Mouse (Mus musculus) lung, postnatal 36 days (tissue): ENCODE data around the gene Gm7247.
"Not testable (repeated sequence)": the region's sequence is repeated elsewhere in the genome, so short reads cannot be mapped to it uniquely, and the experiment has no call there.

Source experiments
- DNase-seq: peaks from one replicate; pipeline ENCODE4 v3.0.0; 2022; ENCODE audit warnings: mixed read lengths

Gene Gm7247

GRCm38 (mm10) chr14:51361456-51361855 lies at the start of gene Gm7247:
Gene Gm7247 (plus strand): TSS chr14:51361756.
- DNase-seq = no peak

GRCm38 (mm10) chr14:51324001-51324400 lies 37.6 kb upstream of the Gm7247 start:
- DNase-seq = no peak

DNA sequence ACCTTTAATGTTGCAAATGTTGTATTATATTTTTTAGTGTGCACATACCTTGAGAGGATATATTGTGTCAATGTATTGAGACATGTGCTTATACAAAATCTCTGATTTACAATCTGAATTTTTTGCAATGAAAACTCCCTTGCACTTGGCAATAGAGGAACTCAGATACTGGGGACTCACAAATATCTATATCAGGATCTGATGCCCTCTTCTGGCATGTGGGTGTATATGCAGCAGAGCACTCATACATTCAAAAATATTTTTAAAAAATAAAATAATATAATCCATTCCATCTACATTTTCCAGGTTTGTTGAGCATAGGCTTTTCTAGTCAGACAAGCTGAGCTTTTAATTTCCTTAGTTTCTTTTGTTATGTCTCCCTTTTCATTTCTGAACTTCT lies 15.5 kb upstream of the Gm7247 start:
- DNase-seq = no peak

- no peak for DNase-seq
These were observed 3.2 kb upstream of the Gm7247 start for GRCm38 (mm10) chr14:51358111-51358982.

- DNase-seq = no peak
These were observed 21.2 kb downstream of the Gm7247 start for GRCm38 (mm10) chr14:51382805-51383204.

DNA sequence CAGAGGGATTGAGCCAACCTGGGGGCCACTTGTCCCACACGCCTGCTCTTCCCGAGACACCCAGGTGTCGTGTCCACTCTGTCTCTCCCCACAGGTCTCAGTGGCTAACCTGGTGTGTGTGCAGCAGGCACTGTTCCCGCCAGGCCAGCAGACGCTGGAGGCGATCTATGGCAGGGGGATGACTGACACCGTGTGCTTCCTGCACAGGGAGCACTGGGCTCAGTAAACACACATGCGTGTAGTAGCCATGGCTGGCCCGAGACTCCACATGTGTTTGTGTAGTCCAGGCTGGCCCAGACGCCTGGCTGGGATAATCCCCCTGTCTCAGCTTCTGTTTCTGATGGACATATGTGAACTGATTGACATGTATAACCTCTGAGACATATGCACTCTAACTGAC lies 22.8 kb downstream of the Gm7247 start:
- no peak for DNase-seq

DNA sequence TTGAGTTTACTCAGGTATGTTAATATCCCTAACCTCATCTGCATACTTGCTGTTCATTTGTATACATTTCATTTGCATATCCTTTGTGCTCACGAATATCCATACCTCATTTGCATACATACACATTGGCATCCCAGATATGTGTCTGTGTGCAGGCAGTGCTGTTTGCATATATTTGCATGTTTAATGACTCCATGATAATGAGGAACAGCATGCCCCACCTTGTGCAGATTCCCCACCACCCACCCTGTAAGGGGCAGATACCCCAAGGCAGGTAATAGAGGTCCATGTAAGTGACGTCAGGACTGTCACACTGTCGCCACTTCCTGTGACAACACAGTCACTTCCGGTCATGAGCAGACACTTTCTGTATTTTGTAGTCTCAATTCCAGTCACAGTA lies 24.2 kb downstream of the Gm7247 start:
- DNase-seq = no peak

- no peak for DNase-seq
These were observed 26.2 kb downstream of the Gm7247 start for GRCm38 (mm10) chr14:51387768-51388167.

DNA sequence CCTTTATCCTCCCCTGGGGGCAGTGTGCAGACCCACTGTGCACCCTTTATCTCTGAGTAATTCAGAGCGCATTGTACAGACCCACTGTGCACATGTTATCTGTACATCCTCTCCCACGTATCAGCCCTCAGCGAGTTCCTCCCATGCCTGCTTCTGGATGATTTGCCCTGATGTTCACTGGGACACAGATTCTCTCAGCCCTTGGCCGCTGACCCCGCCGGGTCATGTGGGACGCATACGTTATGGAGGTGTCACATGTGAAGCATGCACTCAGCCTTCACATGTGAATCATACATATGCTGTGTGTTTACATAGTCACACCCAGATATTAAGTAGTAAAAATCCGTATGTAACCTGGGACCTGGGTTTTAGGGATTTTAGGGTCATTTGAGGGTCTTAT lies 26.7 kb downstream of the Gm7247 start:
- DNase-seq = no peak

DNA sequence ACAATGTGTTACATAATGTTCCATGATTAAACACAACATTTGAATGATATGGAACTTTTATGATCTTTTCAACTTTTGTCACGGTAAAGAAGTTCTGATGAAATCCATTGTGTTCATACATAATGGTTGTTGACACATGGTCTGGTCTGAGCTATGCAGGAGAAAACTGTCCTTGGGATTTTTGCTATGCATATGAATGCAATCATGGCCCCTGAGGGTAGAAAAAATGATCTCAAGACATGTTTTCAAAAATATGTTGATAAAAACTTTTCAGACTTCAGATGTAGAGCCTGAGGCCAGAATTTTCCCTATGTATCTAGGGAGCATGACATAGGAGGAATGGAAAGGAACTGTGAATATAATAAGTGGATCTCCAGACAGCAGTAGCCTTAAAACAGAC lies 49.0 kb downstream of the Gm7247 start, which contains the start of gene Vmn2r88:
Vmn2r88 (plus strand) TSS at position 301 of the 400 bp plus-strand sequence.
- no peak for DNase-seq

DNA sequence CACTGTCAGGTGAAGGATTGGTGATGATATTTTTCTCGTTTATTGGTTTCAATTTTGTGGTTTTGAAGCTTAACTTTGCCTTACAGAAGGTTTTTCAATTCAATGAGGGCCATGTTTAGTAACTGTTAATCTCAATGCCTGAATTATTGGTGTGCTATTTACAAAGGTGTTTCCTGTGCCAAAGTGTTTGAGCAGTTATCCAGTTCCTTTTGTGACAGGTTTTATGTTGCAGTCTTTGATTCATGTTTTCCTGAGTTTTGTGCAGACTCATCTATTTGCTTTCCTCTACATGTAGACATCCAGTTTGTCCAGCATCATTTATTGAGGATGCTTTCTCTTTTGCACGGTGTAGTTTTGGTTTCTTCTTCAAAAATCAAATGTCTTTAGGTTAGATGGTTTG lies 62.3 kb downstream of the Gm7247 start:
- DNase-seq = no peak

DNA sequence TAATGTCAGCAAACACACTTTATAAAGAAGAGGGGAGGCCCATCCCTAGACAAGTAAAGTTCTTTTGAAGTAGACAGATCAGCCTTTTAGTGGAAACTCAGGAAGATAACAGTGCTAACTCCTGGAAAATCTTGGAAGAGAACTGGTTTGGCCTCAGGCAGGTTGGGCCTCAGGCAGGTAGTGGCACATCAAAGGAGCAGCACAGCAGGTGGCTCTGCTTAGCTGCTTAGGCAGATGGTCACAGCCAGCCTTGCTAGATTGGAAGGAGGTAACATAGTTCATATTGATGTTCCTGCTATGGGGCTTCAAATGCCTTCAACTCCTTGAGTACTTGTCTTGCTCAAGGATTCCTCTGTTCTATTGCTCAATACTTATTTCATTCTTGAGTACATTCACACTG lies 68.6 kb downstream of the Gm7247 start:
- not testable (repeated sequence) for DNase-seq

GRCm38 (mm10) chr14:51434546-51434945 lies 73.0 kb downstream of the Gm7247 start:
- no peak for DNase-seq

GRCm38 (mm10) chr14:51435020-51435419 lies 73.5 kb downstream of the Gm7247 start:
- no peak for DNase-seq

DNA sequence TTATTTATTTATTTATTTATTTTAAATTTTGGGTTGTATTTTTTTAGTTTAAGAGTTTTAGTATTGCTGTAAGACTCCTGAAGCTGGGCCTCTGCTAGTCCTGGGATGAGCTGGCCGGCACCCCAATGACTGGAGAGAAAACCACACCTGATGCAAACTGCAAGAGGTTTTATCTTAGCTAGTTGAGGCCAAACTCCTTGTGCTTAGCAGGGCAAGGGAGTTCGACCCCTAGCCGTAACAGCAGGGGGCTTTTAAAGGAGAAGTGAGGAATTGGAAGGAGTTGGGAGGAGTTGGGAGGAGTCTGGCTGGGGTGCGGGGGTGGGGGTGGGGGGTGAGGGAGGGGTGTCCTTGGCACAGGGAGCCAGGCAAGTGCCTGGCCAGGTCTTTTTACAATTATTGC lies 77.4 kb downstream of the Gm7247 start:
- no peak for DNase-seq

GRCm38 (mm10) chr14:51451557-51451956 lies 90.0 kb downstream of the Gm7247 start, which contains the start of gene Vmn2r89:
Gene Vmn2r89 (plus strand): TSS chr14:51451857.
- DNase-seq = not testable (repeated sequence)

DNA sequence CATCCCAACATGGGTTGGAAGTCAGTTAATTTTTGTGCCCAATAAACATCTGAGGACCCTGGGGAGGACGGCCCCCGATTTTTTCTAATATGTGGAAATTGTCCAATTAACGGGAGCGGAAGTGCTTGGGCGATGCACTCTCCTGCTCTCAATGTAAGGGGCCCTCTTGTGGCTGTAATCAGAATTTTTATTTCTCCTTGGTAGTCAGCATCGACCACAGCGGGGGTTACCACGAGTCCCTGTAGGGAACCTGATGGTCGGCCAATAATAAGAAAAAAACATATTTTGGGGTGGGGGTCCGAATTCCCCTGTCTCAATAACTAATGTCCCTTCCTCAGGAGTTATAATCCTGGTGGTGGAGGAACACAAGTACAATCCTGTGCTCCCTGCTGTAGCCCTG lies 118.7 kb downstream of the Gm7247 start:
- not testable (repeated sequence) for DNase-seq

DNA sequence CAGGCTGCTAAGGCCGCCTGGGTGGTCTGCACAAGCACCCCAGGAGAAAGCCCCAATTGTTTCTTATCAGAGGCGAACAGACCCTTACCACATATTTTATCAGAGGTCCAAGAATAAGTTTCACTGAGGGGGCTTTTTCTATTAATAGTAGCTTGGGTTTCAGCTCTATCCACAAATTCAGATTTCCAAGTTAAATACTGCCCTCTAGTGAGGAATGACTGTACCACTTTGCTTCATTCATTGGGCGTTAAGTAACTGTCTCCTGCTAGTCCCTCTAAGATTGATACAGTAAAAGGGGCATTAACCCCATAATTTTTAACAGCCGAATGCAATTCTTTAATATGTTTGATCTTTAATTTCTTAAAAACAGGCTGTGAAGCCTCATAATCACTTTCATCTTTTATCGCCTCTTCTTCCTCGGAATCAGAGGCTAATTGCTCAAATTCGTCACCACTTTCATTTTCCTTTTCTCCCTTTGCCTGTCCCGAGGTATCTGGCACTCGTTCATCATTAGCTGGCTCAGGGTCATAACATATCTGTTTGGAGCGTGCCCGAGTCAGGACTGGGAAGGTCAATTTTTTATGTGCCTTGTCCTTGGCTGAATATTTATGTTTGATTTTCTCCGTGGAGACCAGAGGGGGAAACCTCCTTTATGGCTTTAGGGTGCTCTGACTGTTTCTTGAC lies 119.9 kb downstream of the Gm7247 start:
- not testable (repeated sequence) for DNase-seq

DNA sequence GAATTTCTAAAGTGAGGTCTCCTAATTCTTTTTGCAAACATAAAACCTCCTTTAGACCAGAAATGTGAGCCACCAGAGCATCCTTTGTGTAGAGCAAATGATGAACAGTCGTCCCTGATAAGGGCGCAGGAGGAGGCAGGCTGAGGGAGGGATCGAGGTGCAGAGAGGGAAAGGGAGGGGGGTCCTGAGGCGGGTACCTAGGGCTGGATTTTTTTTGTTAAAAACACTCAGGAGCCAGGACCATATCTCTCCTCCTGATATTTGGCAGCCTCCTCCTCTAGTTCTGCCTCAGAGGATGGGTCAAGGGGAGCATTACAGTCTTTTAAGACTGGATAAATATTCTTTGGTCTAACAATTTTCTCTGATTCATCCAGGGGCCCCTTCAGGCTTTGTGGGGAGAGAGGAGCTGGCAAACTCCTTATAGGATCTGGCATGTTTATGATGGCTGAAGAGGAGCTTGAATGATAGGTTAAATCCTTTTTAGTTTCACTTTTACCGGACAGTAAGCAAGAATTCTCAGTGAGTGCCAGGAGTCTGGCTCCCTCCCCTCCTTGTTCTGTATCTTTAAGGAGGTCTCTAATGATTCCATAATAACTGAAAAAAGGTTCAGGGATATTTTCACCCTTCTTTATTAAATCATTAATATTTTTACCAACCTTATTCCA lies 120.6 kb downstream of the Gm7247 start:
- no peak for DNase-seq

- DNase-seq = not testable (repeated sequence)
These were observed 121.4 kb downstream of the Gm7247 start for GRCm38 (mm10) chr14:51482971-51483381.

GRCm38 (mm10) chr14:51483671-51484070 lies 122.1 kb downstream of the Gm7247 start:
- DNase-seq = no peak

- DNase-seq = no peak
These were observed 124.6 kb downstream of the Gm7247 start for GRCm38 (mm10) chr14:51486111-51486510.

GRCm38 (mm10) chr14:51495781-51496180 lies 134.2 kb downstream of the Gm7247 start:
- no peak for DNase-seq
